In the genomic region with DNA sequence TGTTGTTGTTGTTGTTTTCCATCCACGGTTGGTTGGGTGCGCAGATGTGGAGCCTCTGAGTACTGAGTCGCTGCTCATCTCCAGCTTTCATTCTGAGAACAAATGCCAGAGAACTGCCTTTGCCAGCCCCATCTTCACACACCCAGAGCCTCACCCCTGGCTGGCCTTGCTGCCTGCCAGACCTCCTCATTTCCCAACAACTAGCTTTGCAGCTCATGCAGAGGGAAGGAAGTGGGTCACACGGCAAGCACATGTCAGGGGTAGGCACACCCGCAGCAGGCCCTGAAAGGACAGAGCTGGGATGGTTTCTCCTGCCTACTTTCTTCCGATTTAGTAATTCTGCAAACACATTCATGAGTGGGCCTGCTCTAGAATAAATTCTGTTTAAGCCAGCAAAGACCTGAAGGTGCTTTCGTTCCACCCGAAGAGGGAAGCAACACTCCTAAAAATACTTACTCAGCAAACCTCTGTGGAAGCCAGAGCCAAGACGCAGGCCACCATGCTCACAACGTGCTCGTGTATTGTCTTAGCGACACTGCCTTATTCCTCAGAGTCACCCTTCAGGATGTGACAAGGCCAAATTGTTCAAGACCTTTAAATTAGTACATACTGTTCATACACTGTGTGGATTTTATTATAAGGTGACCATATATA, we compare ENCODE assay signal across 10 mouse cellular contexts.
DNase-seq lines count a peak whose midpoint lies in the region; ATAC-seq lines count a peak whose summit lies in the region.
"Had no signal": no experiment of that assay in that cellular context is flagged by ENCODE, and none has a peak within 500 bp of the region (broad histone marks: within the 10 kb centered on the region; RNA-seq: fewer than 3 reads in every experiment).

No protein-coding gene starts in this region.

- no peaks in the 10 kb centered on the region for H3K27me3 ChIP-seq in liver, embryonic 11.5 days (replicated peaks; ENCODE audit: control insufficient read depth, insufficient read depth, low read length)
- H3K27me3 ChIP-seq in liver, embryonic 12.5 days (replicated peaks) = no peaks in the 10 kb centered on the region
- H3K27me3 ChIP-seq: embryonic facial prominence, embryonic 12.5 days had no signal

- 0 out of 2 replicates have a peak, but pooled peaks cover under 1% of the 10 kb centered on the region for H3K4me1 ChIP-seq in liver, embryonic 11.5 days (replicated peaks; ENCODE audit: control insufficient read depth, insufficient read depth, low read length)
- peaks cover 26% of the 10 kb centered on the region for H3K4me1 ChIP-seq in liver, embryonic 12.5 days

- peak; percentile 30 for DNase-seq in liver
- no peak for DNase-seq in liver, embryonic 11.5 days (ENCODE audit: low spot score)
- DNase-seq in brain, adult 2 months (ENCODE audit: low read depth, low spot score) = peak; percentile 59
- no peak for DNase-seq in kidney, adult 8-10 months
- DNase-seq in retina, embryonic 14.5 days (ENCODE audit: low spot score) = no peak
- DNase-seq: kidney, adult 2 months had no signal

- no peaks in the 10 kb centered on the region for H3K36me3 ChIP-seq in liver, embryonic 11.5 days (ENCODE audit: control insufficient read depth, insufficient read depth, low read length)
- H3K36me3 ChIP-seq in liver, embryonic 12.5 days = no peaks in the 10 kb centered on the region
- H3K36me3 ChIP-seq: embryonic facial prominence, embryonic 12.5 days; G1E had no signal

- H3K4me2 ChIP-seq in liver, embryonic 11.5 days = no peak overlapping the region
- H3K4me2 ChIP-seq in liver, embryonic 12.5 days = no peak overlapping the region
- H3K4me2 ChIP-seq: embryonic facial prominence, embryonic 12.5 days had no signal

- H3K9me3 ChIP-seq in liver, embryonic 11.5 days (ENCODE audit: control insufficient read depth, low read length) = no peaks in the 10 kb centered on the region
- no peaks in the 10 kb centered on the region for H3K9me3 ChIP-seq in liver, embryonic 12.5 days (replicated peaks)
- H3K9me3 ChIP-seq: embryonic facial prominence, embryonic 12.5 days; G1E had no signal

- WGBS in liver, embryonic 11.5 days = 82% methylated on average over 12 of the region's 12 CpGs
- WGBS in liver, embryonic 12.5 days (ENCODE audit: insufficient replicate concordance) = 69% methylated on average over 12 of the region's 12 CpGs

- no peak overlapping the region for H3K4me3 ChIP-seq in liver, embryonic 11.5 days (ENCODE audit: low read depth, low read length)
- no peak overlapping the region for H3K4me3 ChIP-seq in liver, embryonic 12.5 days
- H3K4me3 ChIP-seq: embryonic facial prominence, embryonic 12.5 days had no signal

- no peak overlapping the region for H3K27ac ChIP-seq in liver, embryonic 11.5 days (ENCODE audit: low read depth, low read length)
- H3K27ac ChIP-seq in liver, embryonic 12.5 days = 0 out of 2 replicates have a peak overlapping the region, but pooled peaks have one; percentile 14
- H3K27ac ChIP-seq: embryonic facial prominence, embryonic 12.5 days had no signal

- no peak overlapping the region for H3K9ac ChIP-seq in liver, embryonic 11.5 days (ENCODE audit: low read depth, low read length)
- H3K9ac ChIP-seq in liver, embryonic 12.5 days = no peak overlapping the region
- H3K9ac ChIP-seq: embryonic facial prominence, embryonic 12.5 days had no signal

- no peak for ATAC-seq in liver, embryonic 11.5 days (replicated peaks; ENCODE audit: low FRiP score)
- ATAC-seq in liver, embryonic 12.5 days = no peak
- ATAC-seq in monocyte, adult 5-6 weeks (replicated peaks; ENCODE audit: insufficient number of reproducible peaks, low FRiP score, low TSS enrichment, poor library complexity, severe bottlenecking) = peak; percentile 86

Comparison
In these comparisons a context has a peak if more than half of its experiments do, and no peak if none do; other contexts are left out.
1. DNase-seq: peak in liver (single experiment) and brain, adult 2 months (single experiment); none in liver, embryonic 11.5 days (single experiment), kidney, adult 8-10 months (0 of 2) and retina, embryonic 14.5 days (single experiment).